Mouse (Mus musculus): Measurements from ENCODE around the gene Arhgap10. TPM values are rescaled to one million over a fixed set of nuclear protein-coding genes. Genes with fewer than 3 reads are reported as not detected.

Gene Arhgap10
- polyA plus RNA-seq, 1 experiment from 2014 or later: 6.3 TPM

Other genes starting within 250 kb of the Arhgap10 start
- 25.6 and 26.0 TPM in 2 replicates for gene Prmt9, start 31.4 kb upstream of the Arhgap10 start, polyA plus RNA-seq (2015; fragmentation: Nextera tagmentation; extraction: Ambion mirVana)
- gene Tmem184c, start 92.7 kb upstream of the Arhgap10 start, polyA plus RNA-seq (2015; fragmentation: Nextera tagmentation; extraction: Ambion mirVana): 65.3 and 65.7 TPM in 2 replicates
- 7.2 and 8.1 TPM in 2 replicates for gene Ednra, start 206.5 kb upstream of the Arhgap10 start, polyA plus RNA-seq (2015; fragmentation: Nextera tagmentation; extraction: Ambion mirVana)

Data from hindbrain, embryonic 13.5 days (tissue).